Mouse (Mus musculus): ENCODE data around the gene A030005L19Rik. TPM values are rescaled to one million over a fixed set of nuclear protein-coding genes. Genes with fewer than 3 reads are reported as not detected.

The A030005L19Rik gene
- polyA plus RNA-seq, 1 experiment from 2014 or later: not detected

Other genes with a start within 250 kb of the A030005L19Rik start
- gene Mff, start 188.4 kb upstream of the A030005L19Rik start, polyA plus RNA-seq (2014; fragmentation: Nextera tagmentation; extraction: Ambion mirVana): 434 and 467 TPM in 2 replicates
- not detected in 2 replicates for gene Tm4sf20, start 144.9 kb upstream of the A030005L19Rik start, polyA plus RNA-seq (2014; fragmentation: Nextera tagmentation; extraction: Ambion mirVana)
- not detected in 2 replicates for gene Gm47791, start 142.1 kb upstream of the A030005L19Rik start, polyA plus RNA-seq (2014; fragmentation: Nextera tagmentation; extraction: Ambion mirVana)
- 42.9 and 46.4 TPM in 2 replicates for gene Agfg1, start 73.8 kb upstream of the A030005L19Rik start, polyA plus RNA-seq (2014; fragmentation: Nextera tagmentation; extraction: Ambion mirVana)
- not detected in 2 replicates for gene A030014E15Rik, start 11.6 kb downstream of the A030005L19Rik start, polyA plus RNA-seq (2014; fragmentation: Nextera tagmentation; extraction: Ambion mirVana)
- not detected in 2 replicates for gene Gm6217, start 18.1 kb downstream of the A030005L19Rik start, polyA plus RNA-seq (2014; fragmentation: Nextera tagmentation; extraction: Ambion mirVana)
- not detected in 2 replicates for gene A030003K21Rik, start 30.1 kb downstream of the A030005L19Rik start, polyA plus RNA-seq (2014; fragmentation: Nextera tagmentation; extraction: Ambion mirVana)
- not detected in 2 replicates for gene Gm7544, start 42.7 kb downstream of the A030005L19Rik start, polyA plus RNA-seq (2014; fragmentation: Nextera tagmentation; extraction: Ambion mirVana)
- gene Gm47955, start 47.0 kb downstream of the A030005L19Rik start, polyA plus RNA-seq (2014; fragmentation: Nextera tagmentation; extraction: Ambion mirVana): not detected in 2 replicates
- not detected in 2 replicates for gene Gm47959, start 87.2 kb downstream of the A030005L19Rik start, polyA plus RNA-seq (2014; fragmentation: Nextera tagmentation; extraction: Ambion mirVana)
- gene Slc19a3, start 125.1 kb downstream of the A030005L19Rik start, polyA plus RNA-seq (2014; fragmentation: Nextera tagmentation; extraction: Ambion mirVana): 0.98 and 1.5 TPM in 2 replicates
- not detected in 2 replicates for gene Krtap28-10, start 129.2 kb downstream of the A030005L19Rik start, polyA plus RNA-seq (2014; fragmentation: Nextera tagmentation; extraction: Ambion mirVana)
- not detected in 2 replicates for gene Gm47969, start 131.6 kb downstream of the A030005L19Rik start, polyA plus RNA-seq (2014; fragmentation: Nextera tagmentation; extraction: Ambion mirVana)
- not detected in 2 replicates for gene A030005K14Rik, start 146.1 kb downstream of the A030005L19Rik start, polyA plus RNA-seq (2014; fragmentation: Nextera tagmentation; extraction: Ambion mirVana)
- gene Krtap28-13, start 147.6 kb downstream of the A030005L19Rik start, polyA plus RNA-seq (2014; fragmentation: Nextera tagmentation; extraction: Ambion mirVana): not detected in 2 replicates
- not detected in 2 replicates for gene Ccl20, start 203.4 kb downstream of the A030005L19Rik start, polyA plus RNA-seq (2014; fragmentation: Nextera tagmentation; extraction: Ambion mirVana)
- gene Daw1, start 246.4 kb downstream of the A030005L19Rik start, polyA plus RNA-seq (2014; fragmentation: Nextera tagmentation; extraction: Ambion mirVana): 1.2 and 2.0 TPM in 2 replicates